ENCODE assay signal across 10 mouse cellular contexts in the genomic region with DNA sequence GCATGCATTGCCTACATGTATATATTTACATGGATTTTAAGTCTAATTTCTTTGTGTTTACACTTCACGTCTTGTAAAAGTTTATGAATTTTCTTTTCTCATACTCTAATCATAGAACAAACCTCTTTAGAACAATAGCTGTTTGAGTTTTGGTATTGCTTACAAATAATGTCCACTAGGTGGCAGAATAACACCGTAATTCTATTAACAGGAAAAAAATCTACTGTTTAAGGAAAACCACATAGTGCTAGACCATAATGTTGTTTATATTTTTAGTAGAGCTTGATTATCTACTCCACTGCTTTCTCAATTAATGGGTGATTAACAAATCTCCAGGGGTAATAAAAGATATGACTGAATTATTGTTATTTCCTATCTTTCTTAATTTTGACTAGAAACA. TPM values are rescaled to one million over a fixed set of nuclear protein-coding genes. Genes with fewer than 3 reads are reported as not detected.
DNase-seq lines count a peak whose midpoint lies in the region; ATAC-seq and TF ChIP-seq lines count a peak whose summit lies in the region.
"Had no signal": no experiment of that assay in that cellular context is flagged by ENCODE, and none has a peak within 500 bp of the region (broad histone marks: within the 10 kb centered on the region; RNA-seq: fewer than 3 reads in every experiment).

No protein-coding gene starts in this region.

- H3K9ac ChIP-seq in liver, postnatal 0 days (replicated peaks): no peak overlapping the region
- H3K9ac ChIP-seq in hindbrain, embryonic 12.5 days: no peak overlapping the region
- H3K9ac ChIP-seq: liver, embryonic 13.5 days had no signal

- no peak overlapping the region for H3K4me3 ChIP-seq in liver, postnatal 0 days (ENCODE audit: low read depth, low read length)
- H3K4me3 ChIP-seq in hindbrain, embryonic 12.5 days: no peak overlapping the region
- H3K4me3 ChIP-seq: liver, embryonic 13.5 days had no signal

- H3K27me3 ChIP-seq in liver, postnatal 0 days (ENCODE audit: insufficient read depth, low read length): no peaks in the 10 kb centered on the region
- no peaks in the 10 kb centered on the region for H3K27me3 ChIP-seq in hindbrain, embryonic 12.5 days
- H3K27me3 ChIP-seq: liver, embryonic 13.5 days had no signal

- no peaks in the 10 kb centered on the region for H3K4me1 ChIP-seq in liver, postnatal 0 days (ENCODE audit: insufficient read depth)
- H3K4me1 ChIP-seq in hindbrain, embryonic 12.5 days: no peaks in the 10 kb centered on the region
- H3K4me1 ChIP-seq: liver, embryonic 13.5 days had no signal

- WGBS in liver, postnatal 0 days (ENCODE audit: insufficient replicate concordance): 4% methylated on average over 2 of the region's 2 CpGs
- 1% methylated on average over 2 of the region's 2 CpGs for WGBS in hindbrain, embryonic 12.5 days

- ATAC-seq in liver, postnatal 0 days: no peak
- peak; percentile 22; the same call in 1 of the 2 replicates for ATAC-seq in hindbrain, embryonic 12.5 days (ENCODE audit: low FRiP score)
- no peak for ATAC-seq in erythroblast, adult 5-6 weeks (replicated peaks; ENCODE audit: low FRiP score, poor library complexity, severe bottlenecking)
- no peak for ATAC-seq in inflammation-experienced regulatory T-cells, adult 6 months

- no peak overlapping the region for H3K27ac ChIP-seq in liver, postnatal 0 days (ENCODE audit: low read depth)
- no peak overlapping the region for H3K27ac ChIP-seq in hindbrain, embryonic 12.5 days
- H3K27ac ChIP-seq: liver, embryonic 13.5 days had no signal

- TF ChIP-seq CTCF in liver, postnatal 0 days (IDR thresholded peaks at IDR 0.05; ENCODE audit: low read depth): peak; percentile 49
- no peak for TF ChIP-seq CTCF in brain, embryonic 14.5 days (IDR thresholded peaks at IDR 0.05; ENCODE audit: borderline replicate concordance, extremely low read depth, insufficient read depth, insufficient read length)

- H3K36me3 ChIP-seq in liver, postnatal 0 days (replicated peaks; ENCODE audit: insufficient read depth, low read length): no peaks in the 10 kb centered on the region
- H3K36me3 ChIP-seq in hindbrain, embryonic 12.5 days: no peaks in the 10 kb centered on the region
- H3K36me3 ChIP-seq: liver, embryonic 13.5 days had no signal

- no peak for DNase-seq in liver, postnatal 0 days
- no peak for DNase-seq in liver
- DNase-seq in brain, embryonic 14.5 days (ENCODE audit: low read depth): peak; percentile 73
- peak; percentile 4 for DNase-seq in retina, postnatal 7 days (ENCODE audit: low read depth, low spot score)
- DNase-seq: liver, embryonic 13.5 days; right cerebral cortex, postnatal 25 days had no signal

- no peak overlapping the region for H3K4me2 ChIP-seq in liver, postnatal 0 days (ENCODE audit: low read depth, low read length)
- no peak overlapping the region for H3K4me2 ChIP-seq in hindbrain, embryonic 12.5 days (replicated peaks)
- H3K4me2 ChIP-seq: heart, embryonic 11.5 days; liver, embryonic 13.5 days had no signal

- no peaks in the 10 kb centered on the region for H3K9me3 ChIP-seq in liver, postnatal 0 days (ENCODE audit: low read length)
- H3K9me3 ChIP-seq in hindbrain, embryonic 12.5 days (replicated peaks): no peaks in the 10 kb centered on the region
- H3K9me3 ChIP-seq: liver, embryonic 13.5 days had no signal

- TF ChIP-seq EP300 in liver, postnatal 0 days (IDR thresholded peaks at IDR 0.05; ENCODE audit: low read depth): no peak

- no peak for TF ChIP-seq POLR2A in brain, embryonic 14.5 days (IDR thresholded peaks at IDR 0.05; ENCODE audit: borderline replicate concordance, extremely low read depth, insufficient read depth, insufficient read length, poor library complexity, severe bottlenecking)

RNA-seq across cellular contexts. Expression of gene Olfr1177-ps, which starts 10.0 kb away (rescaled TPM):
- polyA plus RNA-seq in liver, postnatal 0 days (2015; fragmentation: Nextera tagmentation; extraction: Ambion mirVana): not detected in 2 replicates
- not detected in 2 replicates for polyA plus RNA-seq in brain, embryonic 14.5 days (2012; rRNA removed)
- polyA plus RNA-seq in hindbrain, embryonic 12.5 days (2016; fragmentation: Nextera tagmentation; extraction: Ambion mirVana): not detected in 2 replicates
- total RNA-seq in erythroblast, adult 5-6 weeks (2015; ENCODE audit: low replicate concordance): not detected in 2 replicates
- total RNA-seq in erythroblast, adult 5-6 weeks (2017; ENCODE audit: low replicate concordance): 1.5 TPM in 1 of 2 replicates, not detected in the other
- polyA plus RNA-seq in inflammation-experienced regulatory T-cells, adult 6 months (2017; shearing (Covaris generic)): not detected
- polyA plus RNA-seq: heart, embryonic 11.5 days; liver, embryonic 13.5 days had no signal

RNA-seq across cellular contexts. Expression of gene Olfr1176, which starts 19.8 kb away (rescaled TPM):
- polyA plus RNA-seq in liver, postnatal 0 days (2015; fragmentation: Nextera tagmentation; extraction: Ambion mirVana): not detected in 2 replicates
- polyA plus RNA-seq in brain, embryonic 14.5 days (2012; rRNA removed): not detected in 2 replicates
- polyA plus RNA-seq in hindbrain, embryonic 12.5 days (2016; fragmentation: Nextera tagmentation; extraction: Ambion mirVana): not detected in 2 replicates
- total RNA-seq in erythroblast, adult 5-6 weeks (2015; ENCODE audit: low replicate concordance): not detected in 2 replicates
- not detected in 2 replicates for total RNA-seq in erythroblast, adult 5-6 weeks (2017; ENCODE audit: low replicate concordance)
- polyA plus RNA-seq in inflammation-experienced regulatory T-cells, adult 6 months (2017; shearing (Covaris generic)): not detected
- polyA plus RNA-seq: heart, embryonic 11.5 days; liver, embryonic 13.5 days had no signal

RNA-seq across cellular contexts. Expression of gene Olfr1175-ps, which starts 29.3 kb away (rescaled TPM):
- not detected in 2 replicates for polyA plus RNA-seq in liver, postnatal 0 days (2015; fragmentation: Nextera tagmentation; extraction: Ambion mirVana)
- polyA plus RNA-seq in brain, embryonic 14.5 days (2012; rRNA removed): not detected in 2 replicates
- polyA plus RNA-seq in hindbrain, embryonic 12.5 days (2016; fragmentation: Nextera tagmentation; extraction: Ambion mirVana): not detected in 2 replicates
- not detected in 2 replicates for total RNA-seq in erythroblast, adult 5-6 weeks (2015; ENCODE audit: low replicate concordance)
- total RNA-seq in erythroblast, adult 5-6 weeks (2017; ENCODE audit: low replicate concordance): not detected in 2 replicates
- under 1 TPM; 0.09 to 0.10 (median 0.09) TPM for polyA plus RNA-seq in inflammation-experienced regulatory T-cells, adult 6 months (2017; shearing (Covaris generic))
- polyA plus RNA-seq: heart, embryonic 11.5 days; liver, embryonic 13.5 days had no signal

RNA-seq across cellular contexts. Expression of gene Olfr1178, which starts 30.6 kb away (rescaled TPM):
- not detected in 2 replicates for polyA plus RNA-seq in liver, postnatal 0 days (2015; fragmentation: Nextera tagmentation; extraction: Ambion mirVana)
- polyA plus RNA-seq in brain, embryonic 14.5 days (2012; rRNA removed): not detected in 2 replicates
- not detected in 2 replicates for polyA plus RNA-seq in hindbrain, embryonic 12.5 days (2016; fragmentation: Nextera tagmentation; extraction: Ambion mirVana)
- total RNA-seq in erythroblast, adult 5-6 weeks (2015; ENCODE audit: low replicate concordance): not detected in 2 replicates
- total RNA-seq in erythroblast, adult 5-6 weeks (2017; ENCODE audit: low replicate concordance): 0.09 and 0.84 TPM in 2 replicates
- under 1 TPM in 1 of 3 experiments, not detected in 2; 0.05 TPM for polyA plus RNA-seq in inflammation-experienced regulatory T-cells, adult 6 months (2017; shearing (Covaris generic))
- polyA plus RNA-seq: heart, embryonic 11.5 days; liver, embryonic 13.5 days had no signal

RNA-seq across cellular contexts. Expression of gene Olfr1174-ps, which starts 41.4 kb away (rescaled TPM):
- polyA plus RNA-seq in liver, postnatal 0 days (2015; fragmentation: Nextera tagmentation; extraction: Ambion mirVana): not detected in 2 replicates
- polyA plus RNA-seq in brain, embryonic 14.5 days (2012; rRNA removed): not detected in 2 replicates
- polyA plus RNA-seq in hindbrain, embryonic 12.5 days (2016; fragmentation: Nextera tagmentation; extraction: Ambion mirVana): not detected in 2 replicates
- 0.96 TPM in 1 of 2 replicates, not detected in the other for total RNA-seq in erythroblast, adult 5-6 weeks (2015; ENCODE audit: low replicate concordance)
- not detected in 2 replicates for total RNA-seq in erythroblast, adult 5-6 weeks (2017; ENCODE audit: low replicate concordance)
- polyA plus RNA-seq in inflammation-experienced regulatory T-cells, adult 6 months (2017; shearing (Covaris generic)): not detected
- polyA plus RNA-seq: heart, embryonic 11.5 days; liver, embryonic 13.5 days had no signal

Comparison
In these comparisons a context has a peak if more than half of its experiments do, and no peak if none do; other contexts are left out.
1. DNase-seq: peak in brain, embryonic 14.5 days (single experiment) and retina, postnatal 7 days (single experiment); none in liver, postnatal 0 days (single experiment) and liver (single experiment).